Comparison of ENCODE assay signal across 25 mouse cellular contexts in genomic region chr3:133428003-133428402, GRCm38 (mm10).
"Had no signal": no experiment of that assay in that cellular context is flagged by ENCODE, and none has a peak within 500 bp of the region (broad histone marks: within the 10 kb centered on the region; RNA-seq: fewer than 3 reads in every experiment).

No protein-coding gene starts in this region.

- H3K4me3 ChIP-seq: embryonic facial prominence, embryonic 10.5 days; embryonic facial prominence, embryonic 12.5 days; embryonic facial prominence, embryonic 13.5 days; embryonic facial prominence, embryonic 15.5 days; erythroblast, embryonic 14.5 days; forebrain, embryonic 10.5 days; forebrain, embryonic 12.5 days; forebrain, embryonic 13.5 days; forebrain, embryonic 15.5 days; gastrocnemius, adult 2 months; heart, adult 2 months had no signal

- H3K4me1 ChIP-seq: embryonic facial prominence, embryonic 10.5 days; embryonic facial prominence, embryonic 12.5 days; embryonic facial prominence, embryonic 13.5 days; embryonic facial prominence, embryonic 15.5 days; forebrain, embryonic 10.5 days; forebrain, embryonic 12.5 days; forebrain, embryonic 13.5 days; forebrain, embryonic 15.5 days had no signal

- H3K27me3 ChIP-seq: embryonic facial prominence, embryonic 12.5 days; embryonic facial prominence, embryonic 13.5 days; embryonic facial prominence, embryonic 15.5 days; forebrain, embryonic 12.5 days; forebrain, embryonic 13.5 days; forebrain, embryonic 15.5 days had no signal

- H3K4me2 ChIP-seq: embryonic facial prominence, embryonic 12.5 days; embryonic facial prominence, embryonic 13.5 days; embryonic facial prominence, embryonic 15.5 days; forebrain, embryonic 12.5 days; forebrain, embryonic 13.5 days; forebrain, embryonic 15.5 days had no signal

- H3K36me3 ChIP-seq: embryonic facial prominence, embryonic 10.5 days; embryonic facial prominence, embryonic 12.5 days; embryonic facial prominence, embryonic 13.5 days; embryonic facial prominence, embryonic 15.5 days; forebrain, embryonic 10.5 days; forebrain, embryonic 12.5 days; forebrain, embryonic 15.5 days had no signal

- DNase-seq: cerebellum, adult 9-10 months; cerebellum, adult 9-11 months; cerebellum, postnatal 10 days; cerebellum, postnatal 14 days; cerebellum, postnatal 25 days; cerebellum, postnatal 36 days; embryo, embryonic 11 days; forebrain, postnatal 0 days; gastrocnemius, adult 2 months; gastrocnemius, postnatal 10 days; gastrocnemius, postnatal 14 days; gastrocnemius, postnatal 25 days; gastrocnemius, postnatal 36 days; heart, adult 11 months; heart, adult 18-20 months; heart, adult 2 months had no signal

- H3K9ac ChIP-seq: embryonic facial prominence, embryonic 12.5 days; embryonic facial prominence, embryonic 13.5 days; embryonic facial prominence, embryonic 15.5 days; forebrain, embryonic 12.5 days; forebrain, embryonic 13.5 days; forebrain, embryonic 15.5 days; forebrain, postnatal 0 days had no signal

- H3K27ac ChIP-seq: embryonic facial prominence, embryonic 10.5 days; embryonic facial prominence, embryonic 12.5 days; embryonic facial prominence, embryonic 13.5 days; embryonic facial prominence, embryonic 15.5 days; forebrain, embryonic 10.5 days; forebrain, embryonic 12.5 days; forebrain, embryonic 13.5 days; forebrain, embryonic 15.5 days; gastrocnemius, adult 2 months; heart, adult 2 months had no signal

- H3K9me3 ChIP-seq: embryonic facial prominence, embryonic 10.5 days; embryonic facial prominence, embryonic 12.5 days; embryonic facial prominence, embryonic 13.5 days; embryonic facial prominence, embryonic 15.5 days; forebrain, embryonic 10.5 days; forebrain, embryonic 12.5 days; forebrain, embryonic 13.5 days; forebrain, embryonic 15.5 days had no signal
